ENCODE assay signal across 8 mouse cellular contexts in genomic region chr7:80198863-80199262, GRCm38 (mm10). TPM values are rescaled to one million over a fixed set of nuclear protein-coding genes. Genes with fewer than 3 reads are reported as not detected.
DNase-seq lines count a peak whose midpoint lies in the region; ATAC-seq and TF ChIP-seq lines count a peak whose summit lies in the region.

No protein-coding gene starts in this region.

- POLR2A ChIA-PET in Patski (lab: Charles Lee) = interaction anchor here (1.2 to 2.3 kb wide), 3 partner anchors 10 to 62 kb away, joined by 3 to 8 read pairs (median 4); partner anchors contain the start of gene Ngrn

- peaks cover 47% of the 10 kb centered on the region for H3K4me1 ChIP-seq in kidney, embryonic 16.5 days (ENCODE audit: insufficient read depth, low read length)
- H3K4me1 ChIP-seq in forebrain, embryonic 13.5 days = peaks cover 80% of the 10 kb centered on the region
- peaks cover 66% of the 10 kb centered on the region for H3K4me1 ChIP-seq in liver, embryonic 11.5 days (replicated peaks; ENCODE audit: control insufficient read depth, insufficient read depth, low read length)

- H3K27ac ChIP-seq in kidney, embryonic 16.5 days (ENCODE audit: low read length) = peak overlapping the region; percentile 94
- H3K27ac ChIP-seq in forebrain, embryonic 13.5 days = peak overlapping the region; percentile 95
- H3K27ac ChIP-seq in liver, embryonic 11.5 days (ENCODE audit: low read depth, low read length) = peak overlapping the region; percentile 93

- H3K4me3 ChIP-seq in kidney, embryonic 16.5 days (ENCODE audit: low read length) = peak overlapping the region; percentile 71
- H3K4me3 ChIP-seq in forebrain, embryonic 13.5 days = peak overlapping the region; percentile 75
- H3K4me3 ChIP-seq in liver, embryonic 11.5 days (ENCODE audit: low read depth, low read length) = peak overlapping the region; percentile 94

- no peak for TF ChIP-seq CTCF in Patski (IDR thresholded peaks at IDR 0.05)

- no peaks in the 10 kb centered on the region for H3K9me3 ChIP-seq in kidney, embryonic 16.5 days (ENCODE audit: low read length)
- no peaks in the 10 kb centered on the region for H3K9me3 ChIP-seq in forebrain, embryonic 13.5 days (replicated peaks)
- no peaks in the 10 kb centered on the region for H3K9me3 ChIP-seq in liver, embryonic 11.5 days (ENCODE audit: control insufficient read depth, low read length)

- WGBS in kidney, embryonic 16.5 days = under 1% methylated on average over 11 of the region's 11 CpGs
- WGBS in forebrain, embryonic 13.5 days = 1% methylated on average over 10 of the region's 11 CpGs
- WGBS in liver, embryonic 11.5 days = under 1% methylated on average over 11 of the region's 11 CpGs

- no peaks in the 10 kb centered on the region for H3K27me3 ChIP-seq in kidney, embryonic 16.5 days (ENCODE audit: insufficient read depth, low read length)
- no peaks in the 10 kb centered on the region for H3K27me3 ChIP-seq in Patski
- H3K27me3 ChIP-seq in forebrain, embryonic 13.5 days = no peaks in the 10 kb centered on the region
- H3K27me3 ChIP-seq in liver, embryonic 11.5 days (replicated peaks; ENCODE audit: control insufficient read depth, insufficient read depth, low read length) = no peaks in the 10 kb centered on the region

- DNase-seq in kidney, postnatal 36 days = no peak
- no peak for DNase-seq in Patski (ENCODE audit: low read depth, low spot score)
- peak; percentile 69 for DNase-seq in liver, embryonic 11.5 days (ENCODE audit: low spot score)
- no peak for DNase-seq in gastrocnemius, adult 18-20 months (ENCODE audit: low spot score)
- DNase-seq in cerebellum, adult 11-12 months = no peak
- DNase-seq in adrenal gland, adult (ENCODE audit: inconsistent age in 2 of 2, low spot score in 1 of 2) = no peak

- H3K36me3 ChIP-seq in kidney, embryonic 16.5 days (ENCODE audit: insufficient read depth, low read length) = no peaks in the 10 kb centered on the region
- peaks cover 13% of the 10 kb centered on the region; the same call in 1 of the 2 replicates for H3K36me3 ChIP-seq in forebrain, embryonic 13.5 days (ENCODE audit: poor library complexity, severe bottlenecking)
- peaks cover 9% of the 10 kb centered on the region; the same call in 1 of the 2 replicates for H3K36me3 ChIP-seq in liver, embryonic 11.5 days (ENCODE audit: control insufficient read depth, insufficient read depth, low read length)

- in situ Hi-C loops in Patski (cut with MboI; ENCODE audit: low pct_unique_long_range_greater_than_20kb) = no loop called here

- peak overlapping the region; percentile 89 for H3K4me2 ChIP-seq in kidney, embryonic 16.5 days (replicated peaks; ENCODE audit: low read depth, low read length)
- peak overlapping the region; percentile 78 for H3K4me2 ChIP-seq in forebrain, embryonic 13.5 days
- peak overlapping the region; percentile 95 for H3K4me2 ChIP-seq in liver, embryonic 11.5 days

- CTCF ChIA-PET in Patski (lab: Charles Lee) = interaction anchor here (1.1 to 1.2 kb wide), 2 partner anchors 16 to 58 kb away, joined by 3 to 6 read pairs; no protein-coding TSS in a partner anchor

- peak; percentile 9; the same call in 1 of the 2 replicates for ATAC-seq in kidney, embryonic 16.5 days (ENCODE audit: low FRiP score, low TSS enrichment)
- peak; percentile 11 for ATAC-seq in Patski
- peak; percentile 16 for ATAC-seq in forebrain, embryonic 13.5 days
- ATAC-seq in liver, embryonic 11.5 days (replicated peaks; ENCODE audit: low FRiP score) = no peak; the same call in 1 of the 2 replicates

- peak overlapping the region; percentile 79 for H3K9ac ChIP-seq in kidney, embryonic 16.5 days (replicated peaks; ENCODE audit: low read length)
- H3K9ac ChIP-seq in forebrain, embryonic 13.5 days = peak overlapping the region; percentile 94
- H3K9ac ChIP-seq in liver, embryonic 11.5 days (ENCODE audit: low read depth, low read length) = peak overlapping the region; percentile 96

RNA-seq across cellular contexts. Expression of gene Sema4b, which starts 12.2 kb away (rescaled TPM):
- polyA plus RNA-seq in kidney, embryonic 16.5 days (2015; fragmentation: Nextera tagmentation; extraction: Ambion mirVana) = 17.7 and 23.7 TPM in 2 replicates
- 55.3 TPM for polyA plus RNA-seq in Patski (2021)
- 20.7 and 22.3 TPM in 2 replicates for polyA plus RNA-seq in forebrain, embryonic 13.5 days (2015; fragmentation: Nextera tagmentation; extraction: Ambion mirVana)
- polyA plus RNA-seq in liver, embryonic 11.5 days (2014; fragmentation: Nextera tagmentation; extraction: Ambion mirVana) = 11.7 and 12.9 TPM in 2 replicates
- 1 to 10 TPM; 1.2 to 1.7 TPM for total RNA-seq in gastrocnemius, adult 18-20 months (2021)

RNA-seq across cellular contexts. Expression of gene Cib1, which starts 33.8 kb away (rescaled TPM):
- 131 and 144 TPM in 2 replicates for polyA plus RNA-seq in kidney, embryonic 16.5 days (2015; fragmentation: Nextera tagmentation; extraction: Ambion mirVana)
- polyA plus RNA-seq in Patski (2021) = 120 TPM
- polyA plus RNA-seq in forebrain, embryonic 13.5 days (2015; fragmentation: Nextera tagmentation; extraction: Ambion mirVana) = 34.4 and 37.8 TPM in 2 replicates
- polyA plus RNA-seq in liver, embryonic 11.5 days (2014; fragmentation: Nextera tagmentation; extraction: Ambion mirVana) = 113 and 114 TPM in 2 replicates
- total RNA-seq in gastrocnemius, adult 18-20 months (2021) = 1 to 10 TPM; 5.2 to 8.8 TPM

RNA-seq across cellular contexts. Expression of gene Gdpgp1, which starts 33.8 kb away (rescaled TPM):
- polyA plus RNA-seq in kidney, embryonic 16.5 days (2015; fragmentation: Nextera tagmentation; extraction: Ambion mirVana) = 3.5 and 4.0 TPM in 2 replicates
- 4.0 TPM for polyA plus RNA-seq in Patski (2021)
- polyA plus RNA-seq in forebrain, embryonic 13.5 days (2015; fragmentation: Nextera tagmentation; extraction: Ambion mirVana) = 3.3 and 3.8 TPM in 2 replicates
- polyA plus RNA-seq in liver, embryonic 11.5 days (2014; fragmentation: Nextera tagmentation; extraction: Ambion mirVana) = 6.5 and 7.4 TPM in 2 replicates
- under 1 TPM; 0.81 to 0.91 TPM for total RNA-seq in gastrocnemius, adult 18-20 months (2021)

RNA-seq across cellular contexts. Expression of gene Ttll13, which starts 47.3 kb away (rescaled TPM):
- polyA plus RNA-seq in kidney, embryonic 16.5 days (2015; fragmentation: Nextera tagmentation; extraction: Ambion mirVana) = 0.87 and 1.4 TPM in 2 replicates
- 0.73 TPM for polyA plus RNA-seq in Patski (2021)
- 0.97 and 1.8 TPM in 2 replicates for polyA plus RNA-seq in forebrain, embryonic 13.5 days (2015; fragmentation: Nextera tagmentation; extraction: Ambion mirVana)
- polyA plus RNA-seq in liver, embryonic 11.5 days (2014; fragmentation: Nextera tagmentation; extraction: Ambion mirVana) = 0.52 and 1.6 TPM in 2 replicates
- total RNA-seq in gastrocnemius, adult 18-20 months (2021) = under 1 TPM in 1 of 2 experiments, not detected in 1; 0.18 TPM
